In the genomic region with DNA sequence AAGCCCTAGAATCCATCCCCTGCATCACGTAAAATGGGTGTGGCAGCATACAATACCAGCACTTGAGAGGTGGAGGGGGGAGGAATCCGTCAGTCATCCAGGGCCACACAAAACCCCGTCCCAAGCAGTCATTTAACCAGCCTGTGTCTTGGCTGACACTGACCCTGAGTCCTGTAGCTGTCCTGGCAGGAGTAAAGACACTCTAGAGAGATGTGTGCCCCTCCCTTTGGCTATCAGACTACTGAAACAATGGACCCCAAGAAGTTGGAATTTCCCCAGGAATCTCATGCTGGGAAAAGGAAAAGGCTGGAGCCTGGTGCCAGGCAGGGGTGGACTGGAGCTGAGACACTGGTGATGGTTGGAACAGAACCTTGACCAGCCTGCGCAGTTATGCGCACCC, we compare ENCODE assay signal across 18 mouse cellular contexts. TPM values are rescaled to one million over a fixed set of nuclear protein-coding genes. Genes with fewer than 3 reads are reported as not detected.
DNase-seq lines count a peak whose midpoint lies in the region; ATAC-seq and TF ChIP-seq lines count a peak whose summit lies in the region.
"Had no signal": no experiment of that assay in that cellular context is flagged by ENCODE, and none has a peak within 500 bp of the region (broad histone marks: within the 10 kb centered on the region; RNA-seq: fewer than 3 reads in every experiment).

No protein-coding gene starts in this region.

- no peak overlapping the region for H3K27ac ChIP-seq in heart, embryonic 16.5 days (ENCODE audit: low read length)
- no peak overlapping the region for H3K27ac ChIP-seq in lung, postnatal 0 days (ENCODE audit: low read length)
- H3K27ac ChIP-seq: embryonic facial prominence, embryonic 10.5 days; forebrain, embryonic 13.5 days; hindbrain, embryonic 15.5 days had no signal

- H3K4me1 ChIP-seq in heart, embryonic 16.5 days (ENCODE audit: control insufficient read depth, insufficient read depth, low read length) = peaks cover 3% of the 10 kb centered on the region
- no peaks in the 10 kb centered on the region for H3K4me1 ChIP-seq in lung, postnatal 0 days (ENCODE audit: insufficient read depth, low read depth, low read length)
- H3K4me1 ChIP-seq: embryonic facial prominence, embryonic 10.5 days; forebrain, embryonic 13.5 days; hindbrain, embryonic 15.5 days had no signal

- no peak overlapping the region for H3K4me2 ChIP-seq in heart, embryonic 16.5 days (ENCODE audit: low read depth, low read length)
- no peak overlapping the region for H3K4me2 ChIP-seq in lung, postnatal 0 days (replicated peaks; ENCODE audit: low read depth, low read length)
- H3K4me2 ChIP-seq: forebrain, embryonic 13.5 days; heart, embryonic 12.5 days; hindbrain, embryonic 15.5 days had no signal

- intact Hi-C loops in heart, postnatal 36 days (cut with DNase I) = no loop called here

- H3K4me3 ChIP-seq in heart, embryonic 16.5 days (ENCODE audit: low read length) = no peak overlapping the region
- no peak overlapping the region for H3K4me3 ChIP-seq in lung, postnatal 0 days (ENCODE audit: low read depth, low read length)
- H3K4me3 ChIP-seq: embryonic facial prominence, embryonic 10.5 days; forebrain, embryonic 13.5 days; heart, embryonic 12.5 days; hindbrain, embryonic 15.5 days had no signal

- no peak overlapping the region for H3K9ac ChIP-seq in heart, embryonic 16.5 days (ENCODE audit: low read length)
- no peak overlapping the region for H3K9ac ChIP-seq in lung, postnatal 0 days (replicated peaks; ENCODE audit: low read depth)
- H3K9ac ChIP-seq: forebrain, embryonic 13.5 days; forebrain, postnatal 0 days; heart, embryonic 12.5 days; hindbrain, embryonic 15.5 days had no signal

- H3K27me3 ChIP-seq in heart, embryonic 16.5 days (ENCODE audit: control insufficient read depth, insufficient read depth, low read length) = no peaks in the 10 kb centered on the region
- no peaks in the 10 kb centered on the region for H3K27me3 ChIP-seq in lung, postnatal 0 days (replicated peaks; ENCODE audit: insufficient read depth, low read length)
- H3K27me3 ChIP-seq: forebrain, embryonic 13.5 days; heart, embryonic 12.5 days; hindbrain, embryonic 15.5 days had no signal

- WGBS in heart, embryonic 16.5 days = 62% methylated on average over 5 of the region's 5 CpGs
- WGBS in lung, postnatal 0 days = 51% methylated on average over 5 of the region's 5 CpGs

- no peak for TF ChIP-seq CTCF in lung, postnatal 0 days (IDR thresholded peaks at IDR 0.05)

- no peak for TF ChIP-seq EP300 in lung, postnatal 0 days (IDR thresholded peaks at IDR 0.05)

- H3K9me3 ChIP-seq in heart, embryonic 16.5 days (replicated peaks; ENCODE audit: control insufficient read depth, low read length) = no peaks in the 10 kb centered on the region
- no peaks in the 10 kb centered on the region for H3K9me3 ChIP-seq in lung, postnatal 0 days (ENCODE audit: low read length)
- H3K9me3 ChIP-seq: embryonic facial prominence, embryonic 10.5 days; forebrain, embryonic 13.5 days; heart, embryonic 12.5 days; hindbrain, embryonic 15.5 days had no signal

- 0 out of 2 replicates have a peak, but pooled peaks have one; percentile 21 for ATAC-seq in heart, embryonic 16.5 days (replicated peaks; ENCODE audit: extremely low read depth, insufficient read depth, low FRiP score)
- no peak for ATAC-seq in lung, postnatal 0 days
- ATAC-seq: forebrain, embryonic 13.5 days; forebrain, postnatal 0 days; intestine, embryonic 16.5 days had no signal

- DNase-seq in heart, postnatal 36 days = no peak
- peak; percentile 14 for DNase-seq in lung, postnatal 25 days (ENCODE audit: low spot score)
- DNase-seq in lung, postnatal 0 days (ENCODE audit: low spot score) = no peak
- peak; percentile 83 for DNase-seq in R1 (ENCODE audit: low read depth, low spot score)
- DNase-seq in right cerebral cortex, postnatal 4 days = no peak
- DNase-seq: adrenal gland, adult 2 months; adrenal gland, postnatal 25 days; cerebellum, adult 18-20 months; cerebellum, adult 9-11 months; forebrain, postnatal 0 days; gastrocnemius, postnatal 36 days; heart, adult 18-20 months had no signal

- H3K36me3 ChIP-seq in heart, embryonic 16.5 days (ENCODE audit: control insufficient read depth, insufficient read depth) = no peaks in the 10 kb centered on the region
- no peaks in the 10 kb centered on the region for H3K36me3 ChIP-seq in lung, postnatal 0 days (ENCODE audit: insufficient read depth, low read length)
- H3K36me3 ChIP-seq: embryonic facial prominence, embryonic 10.5 days; heart, embryonic 12.5 days; hindbrain, embryonic 15.5 days had no signal

RNA-seq across cellular contexts. Expression of gene Fam69a, which starts 15.8 kb away (rescaled TPM):
- polyA plus RNA-seq in heart, embryonic 16.5 days (2015; fragmentation: Nextera tagmentation; extraction: Ambion mirVana) = 21.0 and 23.1 TPM in 2 replicates
- total RNA-seq in heart, postnatal 36 days (2021) = 1 to 10 TPM; 8.2 to 8.9 TPM
- 29.4 and 33.9 TPM in 2 replicates for polyA plus RNA-seq in lung, postnatal 0 days (2015; fragmentation: Nextera tagmentation; extraction: Ambion mirVana)

Comparison
In these comparisons a context has a peak if more than half of its experiments do, and no peak if none do; other contexts are left out.
1. DNase-seq: peak in lung, postnatal 25 days (single experiment) and R1 (single experiment); none in heart, postnatal 36 days (0 of 2), lung, postnatal 0 days (single experiment) and right cerebral cortex, postnatal 4 days (single experiment).